Mouse (Mus musculus) frontal cortex, adult (tissue): ENCODE results near the gene Ccdc54.

Experiments
- ATAC-seq: cut with Nextera tagmentation; 2 replicates; pipeline ENCODE4 v1.9.2; 2017; ENCODE audit warnings: mild to moderate bottlenecking, moderate library complexity, mixed read lengths; ENCODE audit not compliant: low TSS enrichment

The Ccdc54 gene

GRCm38 (mm10) chr16:50591054-50591453, at the start of gene Ccdc54:
Gene Ccdc54, minus strand, starts transcription at chr16:50591154.
- ATAC-seq: no peak

GRCm38 (mm10) chr16:50632585-50632984, 41.6 kb upstream of the Ccdc54 start:
- ATAC-seq: no peak

- ATAC-seq: no peak
These were observed 24.6 kb upstream of the Ccdc54 start for GRCm38 (mm10) chr16:50615569-50615968.

- no peak for ATAC-seq
These were observed 22.0 kb upstream of the Ccdc54 start for GRCm38 (mm10) chr16:50612944-50613343.

GRCm38 (mm10) chr16:50610580-50610979, 19.6 kb upstream of the Ccdc54 start:
- peak; percentile 99 for ATAC-seq

GRCm38 (mm10) chr16:50607776-50608562, 17.0 kb upstream of the Ccdc54 start:
- peak; percentile 45; the same call in 1 of the 2 replicates for ATAC-seq

GRCm38 (mm10) chr16:50604826-50605225, 13.9 kb upstream of the Ccdc54 start:
- no peak for ATAC-seq

- no peak for ATAC-seq
These were observed 11.0 kb upstream of the Ccdc54 start for GRCm38 (mm10) chr16:50601947-50602346.

- no peak for ATAC-seq
These were observed 9.7 kb upstream of the Ccdc54 start for GRCm38 (mm10) chr16:50600665-50601064.

- no peak for ATAC-seq
These were observed 5.7 kb upstream of the Ccdc54 start for GRCm38 (mm10) chr16:50596679-50597078.

- ATAC-seq: no peak
These were observed 5.2 kb upstream of the Ccdc54 start for GRCm38 (mm10) chr16:50596171-50596570.

GRCm38 (mm10) chr16:50594876-50595275, 3.9 kb upstream of the Ccdc54 start:
- no peak for ATAC-seq

- no peak for ATAC-seq
These were observed 2.4 kb upstream of the Ccdc54 start for GRCm38 (mm10) chr16:50593361-50593760.

- no peak for ATAC-seq
These were observed 1.3 kb downstream of the Ccdc54 start for GRCm38 (mm10) chr16:50589574-50590151.

- ATAC-seq: no peak
These were observed 2.8 kb downstream of the Ccdc54 start for GRCm38 (mm10) chr16:50588191-50588590.

- no peak for ATAC-seq
These were observed 3.8 kb downstream of the Ccdc54 start for GRCm38 (mm10) chr16:50587139-50587538.

- no peak for ATAC-seq
These were observed 12.6 kb downstream of the Ccdc54 start for GRCm38 (mm10) chr16:50578361-50578760.

- ATAC-seq: peak; percentile 89
These were observed 18.4 kb downstream of the Ccdc54 start for GRCm38 (mm10) chr16:50572557-50572956.

GRCm38 (mm10) chr16:50559163-50559771, 31.7 kb downstream of the Ccdc54 start:
- no peak for ATAC-seq

GRCm38 (mm10) chr16:50553828-50554227, 37.1 kb downstream of the Ccdc54 start:
- ATAC-seq: no peak

GRCm38 (mm10) chr16:50551871-50552528, 39.0 kb downstream of the Ccdc54 start:
- ATAC-seq: no peak

- ATAC-seq: no peak
These were observed 40.0 kb downstream of the Ccdc54 start for GRCm38 (mm10) chr16:50550927-50551326.
